Mouse (Mus musculus) MEL (cell line): ENCODE results near the gene Olfr56.

ENCODE experiments used
- E2F4 ChIP-seq: IDR thresholded peaks from 2 replicates; pipeline ENCODE4 v1.6.1; 2011; ENCODE audit warnings: low read depth, low read length, improper control_type of control experiment, borderline replicate concordance
- MAX ChIP-seq: IDR thresholded peaks from 2 replicates; pipeline ENCODE4 v1.6.1; 2011; ENCODE audit warnings: low read length, improper control_type of control experiment

GRCm38 (mm10) chr11:49107650-49108537, 129.2 kb downstream of the Olfr56 start:
- no peak for TF ChIP-seq MAX
- no peak for TF ChIP-seq E2F4
